Mouse (Mus musculus) neural tube, embryonic 14.5 days (tissue): ENCODE measurements around the gene Olig3. TPM values are rescaled to one million over a fixed set of nuclear protein-coding genes. Genes with fewer than 3 reads are reported as not detected.

ENCODE experiments used
- ATAC-seq: fragments of 200-750 bp; cut with Nextera tagmentation; 2 replicates; pipeline ENCODE4 v1.8.0; 2017; ENCODE audit warnings: low read depth, mild to moderate bottlenecking, moderate TSS enrichment, moderate library complexity
- H3K27ac ChIP-seq: fragments of 300-500 bp; sonication (generic); 2 replicates; pipeline ENCODE4 v1.5.1; 2014; ENCODE audit warnings: low read depth, mild to moderate bottlenecking, control low read depth, low read length, moderate library complexity, mixed read lengths
- H3K27me3 ChIP-seq: fragments of 300-500 bp; sonication (generic); 2 replicates; pipeline ENCODE4 v1.6.1; 2014; ENCODE audit warnings: low read length; ENCODE audit not compliant: control insufficient read depth, insufficient read depth
- H3K36me3 ChIP-seq: fragments of 300-500 bp; sonication (generic); 2 replicates; pipeline ENCODE4 v1.6.1; 2014; ENCODE audit warnings: low read length, mixed read lengths; ENCODE audit not compliant: control insufficient read depth, insufficient read depth
- H3K4me1 ChIP-seq: fragments of 300-500 bp; sonication (generic); 2 replicates; pipeline ENCODE4 v1.6.1; 2014; ENCODE audit warnings: low read length; ENCODE audit not compliant: control insufficient read depth, insufficient read depth
- H3K4me2 ChIP-seq: fragments of 300-500 bp; sonication (generic); 2 replicates; pipeline ENCODE4 v1.6.1; 2014; ENCODE audit warnings: mild to moderate bottlenecking, low read depth, low read length, control low read depth
- H3K4me3 ChIP-seq: fragments of 300-500 bp; sonication (generic); 2 replicates; pipeline ENCODE4 v1.5.1; 2014; ENCODE audit warnings: low read depth, low read length, control low read depth, mixed read lengths
- H3K9ac ChIP-seq: fragments of 300-500 bp; sonication (generic); replicated peaks from 2 replicates; pipeline ENCODE4 v1.6.1; 2014; ENCODE audit warnings: low read depth, mild to moderate bottlenecking, control low read depth, low read length, mixed read lengths
- H3K9me3 ChIP-seq: fragments of 300-500 bp; sonication (generic); 2 replicates; pipeline ENCODE4 v1.6.1; 2016; ENCODE audit warnings: low read length; ENCODE audit not compliant: control insufficient read depth
- WGBS: fragments of 180-500 bp; shearing (Covaris S2); extraction: QIAGEN DNeasy Blood & Tissue Kit; methylation state at CpG from one replicate; pipeline ENCODE4 v1.1.7; 2014; 5-methylcytosine and 5-hydroxymethylcytosine counted together
- polyA plus RNA-seq: library from polyadenylated mRNA; unstranded; fragments of >200 nt; fragmentation: Nextera tagmentation; extraction: Ambion mirVana; gene quantifications from 2 replicates; pipeline ENCODE4 v1.2.1, GENCODE M21; 2014

Gene Olig3
- polyA plus RNA-seq, 1 experiment from 2014 or later, result 15.9 TPM

DNA sequence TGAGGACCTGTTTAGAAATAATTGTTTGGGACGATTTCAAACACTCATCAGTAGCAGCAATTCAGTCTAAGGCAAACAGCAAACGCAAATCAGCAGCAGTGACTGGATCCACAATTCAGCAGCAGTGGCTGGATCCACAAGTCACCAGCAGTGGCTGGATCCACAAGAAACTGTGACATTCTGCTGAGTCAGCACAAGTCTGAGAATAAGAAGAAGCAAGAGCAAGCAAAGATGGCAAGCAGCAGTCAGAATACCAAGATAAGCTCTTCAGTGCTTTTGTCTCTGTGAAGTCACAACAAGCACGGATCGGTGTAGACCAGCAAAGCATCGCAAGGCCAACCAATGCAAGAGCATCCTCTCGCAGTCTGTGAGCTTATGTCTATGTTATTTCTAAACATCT, 12.3 kb upstream of the Olig3 start:
- Histone ChIP-seq H3K9ac (no peak overlapping the region), H3K4me3 (no peak overlapping the region), H3K36me3 (no peaks in the 10 kb centered on the region), H3K4me2 (no peak overlapping the region), H3K4me1 (no peaks in the 10 kb centered on the region), H3K27ac (no peak overlapping the region), H3K9me3 (no peaks in the 10 kb centered on the region), H3K27me3 (peaks cover 21% of the 10 kb centered on the region)
- no peak for ATAC-seq
- 91% methylated on average over 6 of the region's 6 CpGs for WGBS

DNA sequence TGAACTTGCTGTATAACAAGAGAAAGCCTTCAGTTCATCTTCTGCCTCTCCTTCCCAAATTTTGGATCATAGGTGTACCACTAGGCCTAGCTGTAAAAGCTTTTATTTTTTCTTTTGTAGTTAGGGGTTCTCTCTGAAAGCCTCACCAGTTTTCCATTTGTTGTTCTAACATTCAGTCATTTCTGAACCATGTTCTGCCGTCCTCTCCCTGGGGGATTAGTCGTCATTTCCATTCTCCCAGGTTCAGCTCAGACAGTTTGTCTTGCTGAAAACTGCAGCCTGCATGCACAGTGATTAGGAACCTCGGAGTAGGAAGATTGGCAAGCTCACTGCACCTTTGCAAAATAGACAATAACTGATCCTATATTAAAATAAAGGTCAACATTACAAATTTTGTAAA, 7.0 kb upstream of the Olig3 start:
- no peak overlapping the region for H3K4me3 ChIP-seq
- H3K9ac ChIP-seq, result no peak overlapping the region
- WGBS, result 44% methylated on average over 3 of the region's 3 CpGs
- H3K4me2 ChIP-seq, result no peak overlapping the region
- no peaks in the 10 kb centered on the region for H3K36me3 ChIP-seq
- no peaks in the 10 kb centered on the region for H3K9me3 ChIP-seq
- H3K4me1 ChIP-seq, result no peaks in the 10 kb centered on the region
- H3K27me3 ChIP-seq, result peaks cover 41% of the 10 kb centered on the region
- no peak for ATAC-seq
- H3K27ac ChIP-seq, result no peak overlapping the region

DNA sequence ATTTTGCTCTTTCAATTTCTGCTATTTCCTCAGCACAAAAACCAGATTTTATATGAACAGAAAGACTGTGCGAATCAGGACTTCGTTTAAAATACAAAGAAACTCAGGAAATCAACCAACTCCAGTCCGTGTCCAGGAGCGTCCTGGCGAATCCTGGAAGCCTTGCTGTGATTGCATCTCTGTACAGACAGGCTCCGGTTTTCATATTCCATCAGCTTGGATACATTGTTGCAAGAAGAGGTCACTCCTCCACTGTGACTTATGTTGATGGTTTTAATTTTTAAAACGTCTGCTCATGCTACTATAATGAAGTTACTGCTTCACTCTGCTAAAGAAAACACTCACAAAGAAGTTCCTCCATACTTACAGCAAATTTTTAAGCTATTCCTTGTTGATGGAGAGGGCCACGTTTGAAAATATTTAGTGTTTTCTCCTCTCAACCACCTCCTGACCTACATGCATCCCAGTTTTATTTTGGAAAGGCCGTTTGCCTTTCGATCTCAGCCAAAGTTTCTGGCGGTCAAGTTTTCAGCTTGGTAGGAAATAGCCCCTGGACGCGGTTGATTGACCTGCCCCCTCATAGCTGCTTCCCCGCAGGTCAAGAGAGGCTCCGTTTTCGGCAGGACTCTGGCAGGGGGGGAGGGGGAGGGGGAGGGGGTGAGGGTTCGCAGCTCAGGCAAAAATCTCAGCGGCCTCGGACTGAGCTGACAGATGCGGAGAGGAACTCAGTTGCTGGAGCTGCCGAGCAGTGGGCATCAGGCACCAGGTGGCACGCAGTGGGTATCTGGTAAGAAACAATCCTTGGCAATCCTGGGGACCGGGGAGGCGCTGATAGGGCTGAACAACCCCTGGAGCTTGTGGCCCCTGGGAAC, 4.1 kb upstream of the Olig3 start:
- no peak overlapping the region for H3K9ac ChIP-seq
- no peaks in the 10 kb centered on the region for H3K9me3 ChIP-seq
- 1% methylated on average over 24 of the region's 24 CpGs for WGBS
- H3K27ac ChIP-seq, result no peak overlapping the region
- no peaks in the 10 kb centered on the region for H3K4me1 ChIP-seq
- no peak overlapping the region for H3K4me3 ChIP-seq
- H3K36me3 ChIP-seq, result no peaks in the 10 kb centered on the region
- no peak overlapping the region for H3K4me2 ChIP-seq
- H3K27me3 ChIP-seq, result peaks cover 59% of the 10 kb centered on the region
- 0 out of 2 replicates have a peak, but pooled peaks have one; percentile 9 for ATAC-seq

DNA sequence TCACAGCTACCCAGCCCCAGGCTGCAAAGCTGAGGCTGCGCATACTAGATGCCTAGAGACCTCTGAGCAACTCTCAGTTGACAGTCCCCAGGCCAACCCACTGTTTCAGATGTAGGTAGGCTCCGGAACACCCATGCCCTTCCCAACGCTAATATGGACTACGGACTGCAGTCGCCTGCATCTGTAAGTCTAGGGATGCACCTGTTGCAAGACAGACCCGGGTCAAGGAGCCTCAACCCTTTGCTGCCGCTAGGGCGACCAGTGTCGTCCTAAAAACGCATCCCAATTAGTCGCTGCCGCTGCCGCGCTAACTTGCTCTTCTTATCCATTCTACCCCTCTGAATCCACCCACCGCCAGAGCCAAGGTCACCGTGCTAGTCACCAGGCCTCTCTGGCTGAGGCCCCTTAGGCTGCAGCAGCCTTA, 3.4 kb upstream of the Olig3 start:
- H3K4me3 ChIP-seq, result no peak overlapping the region

DNA sequence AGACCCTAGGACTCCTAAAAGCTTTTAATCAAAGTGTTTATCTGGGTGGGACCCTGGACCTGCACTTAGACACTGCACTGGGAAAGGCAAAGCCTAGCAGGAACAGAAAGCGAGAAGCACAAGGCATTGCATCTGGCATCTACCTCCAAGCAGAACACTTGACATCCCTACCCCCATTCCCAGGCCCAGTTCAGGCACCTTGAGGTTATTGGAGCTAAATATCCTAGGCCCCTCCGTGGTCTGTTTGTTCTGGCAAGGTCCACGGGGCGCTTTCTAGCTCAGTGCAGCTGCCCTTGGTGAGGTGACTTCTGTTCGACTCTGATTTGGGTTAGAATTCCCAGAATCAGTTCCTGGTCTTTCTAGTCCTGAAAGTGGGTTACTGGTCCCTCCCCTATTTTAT, 2.7 kb upstream of the Olig3 start:
- H3K4me3 ChIP-seq, result no peak overlapping the region
- H3K9me3 ChIP-seq, result no peaks in the 10 kb centered on the region
- peaks cover 67% of the 10 kb centered on the region for H3K27me3 ChIP-seq
- H3K9ac ChIP-seq, result no peak overlapping the region
- ATAC-seq, result no peak
- H3K4me2 ChIP-seq, result no peak overlapping the region
- no peak overlapping the region for H3K27ac ChIP-seq
- no peaks in the 10 kb centered on the region for H3K36me3 ChIP-seq
- WGBS, result 9% methylated on average over 5 of the region's 5 CpGs
- no peaks in the 10 kb centered on the region for H3K4me1 ChIP-seq

More for the DNA sequence above, 3.4 kb upstream of the Olig3 start:
- Histone ChIP-seq H3K4me1 (no peaks in the 10 kb centered on the region), H3K36me3 (no peaks in the 10 kb centered on the region), H3K9me3 (no peaks in the 10 kb centered on the region), H3K27ac (no peak overlapping the region), H3K9ac (no peak overlapping the region), H3K27me3 (peaks cover 65% of the 10 kb centered on the region), H3K4me2 (no peak overlapping the region)
- 1% methylated on average over 16 of the region's 16 CpGs for WGBS
- no peak for ATAC-seq

DNA sequence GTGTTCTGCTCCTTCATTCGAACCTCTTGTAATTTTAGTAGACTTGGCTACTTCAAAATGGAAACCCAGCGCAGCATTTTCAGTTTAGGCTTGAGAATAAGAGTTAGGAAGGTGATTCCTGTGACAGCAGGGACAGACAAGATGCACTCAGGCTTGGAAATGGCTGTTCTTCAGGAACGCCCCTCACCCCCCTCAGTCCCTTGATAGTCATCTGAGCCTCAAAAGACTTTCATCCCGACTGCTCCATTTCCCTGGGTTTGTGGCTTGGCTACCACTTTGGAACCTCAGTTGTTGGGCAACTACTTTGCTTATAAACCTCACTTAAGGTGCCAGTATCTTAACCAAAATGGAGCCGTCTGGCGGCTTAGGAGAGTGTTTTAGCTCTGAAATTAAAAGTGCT, 2.2 kb upstream of the Olig3 start:
- H3K27me3 ChIP-seq, result peaks cover 72% of the 10 kb centered on the region
- no peak overlapping the region for H3K27ac ChIP-seq
- H3K4me1 ChIP-seq, result no peaks in the 10 kb centered on the region
- no peak overlapping the region for H3K9ac ChIP-seq
- 7% methylated on average over 6 of the region's 6 CpGs for whole genome bisulfite sequencing
- H3K9me3 ChIP-seq, result no peaks in the 10 kb centered on the region
- no peak overlapping the region for H3K4me3 ChIP-seq
- H3K4me2 ChIP-seq, result no peak overlapping the region
- no peak for ATAC-seq
- H3K36me3 ChIP-seq, result no peaks in the 10 kb centered on the region

DNA sequence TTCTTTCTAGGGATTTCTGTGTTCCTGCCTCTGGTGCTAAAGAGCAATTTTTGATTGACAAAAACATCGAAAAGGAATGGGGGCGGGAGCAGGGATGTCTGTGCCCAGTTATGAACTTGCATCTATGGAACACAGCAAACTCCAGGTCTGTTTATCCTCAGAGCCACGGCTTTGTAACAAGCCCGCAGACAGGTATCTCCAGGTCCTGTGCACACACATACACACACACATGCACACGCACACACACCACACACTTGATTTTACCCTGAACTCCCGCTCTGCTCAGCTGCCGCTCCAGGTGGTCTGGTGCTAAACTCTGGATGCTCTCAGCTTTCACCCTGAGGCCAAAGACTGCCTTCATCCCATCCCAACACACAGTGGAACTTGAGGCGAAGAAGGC, 1.3 kb upstream of the Olig3 start:
- no peak for ATAC-seq
- 11% methylated on average over 8 of the region's 8 CpGs for WGBS
- Histone ChIP-seq H3K9ac (no peak overlapping the region), H3K27ac (no peak overlapping the region), H3K27me3 (peaks cover 74% of the 10 kb centered on the region), H3K4me3 (no peak overlapping the region), H3K4me2 (no peak overlapping the region), H3K36me3 (no peaks in the 10 kb centered on the region), H3K4me1 (no peaks in the 10 kb centered on the region), H3K9me3 (no peaks in the 10 kb centered on the region)

DNA sequence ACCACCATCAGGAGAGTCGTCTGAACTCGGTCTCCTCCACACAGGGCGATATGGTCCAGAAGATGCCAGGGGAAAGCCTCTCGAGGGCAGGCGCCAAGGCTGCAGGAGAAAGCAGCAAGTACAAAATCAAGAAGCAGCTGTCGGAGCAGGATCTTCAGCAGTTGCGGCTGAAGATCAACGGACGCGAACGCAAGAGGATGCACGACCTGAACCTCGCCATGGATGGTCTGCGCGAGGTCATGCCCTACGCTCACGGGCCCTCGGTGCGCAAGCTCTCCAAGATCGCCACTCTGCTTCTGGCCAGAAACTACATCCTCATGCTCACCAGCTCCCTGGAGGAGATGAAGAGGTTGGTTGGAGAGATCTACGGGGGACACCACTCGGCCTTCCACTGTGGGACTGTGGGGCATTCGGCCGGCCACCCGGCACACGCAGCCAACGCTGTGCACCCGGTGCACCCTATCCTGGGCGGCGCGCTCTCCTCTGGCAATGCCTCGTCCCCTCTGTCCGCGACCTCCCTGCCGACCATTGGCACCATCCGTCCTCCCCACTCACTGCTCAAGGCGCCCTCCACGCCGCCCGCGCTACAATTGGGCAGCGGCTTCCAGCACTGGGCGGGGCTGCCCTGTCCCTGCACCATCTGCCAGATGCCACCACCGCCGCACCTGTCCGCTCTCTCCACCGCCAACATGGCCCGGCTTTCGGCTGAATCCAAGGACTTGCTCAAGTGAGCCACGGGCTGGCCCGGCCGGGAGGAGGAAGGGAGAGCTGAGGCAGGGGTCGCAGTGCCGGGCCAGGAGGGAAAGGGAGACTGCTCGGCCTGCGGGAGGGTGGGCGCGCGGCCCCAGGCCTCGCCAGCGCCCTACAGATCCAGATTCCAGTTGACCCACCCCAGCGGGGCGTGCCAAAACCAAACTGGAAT, 648 bp downstream of the Olig3 start:
- H3K4me1 ChIP-seq, result no peaks in the 10 kb centered on the region
- no peaks in the 10 kb centered on the region for H3K36me3 ChIP-seq
- no peaks in the 10 kb centered on the region for H3K9me3 ChIP-seq
- peak; percentile 57; the same call in 1 of the 2 replicates for ATAC-seq
- peak overlapping the region; percentile 19; the same call in 1 of the 2 replicates for H3K27ac ChIP-seq
- H3K9ac ChIP-seq, result peak overlapping the region; percentile 13
- peak overlapping the region; percentile 28 for H3K4me2 ChIP-seq
- peak overlapping the region; percentile 26 for H3K4me3 ChIP-seq
- peaks cover 82% of the 10 kb centered on the region for H3K27me3 ChIP-seq
- under 1% methylated on average over 63 of the region's 63 CpGs for WGBS

DNA sequence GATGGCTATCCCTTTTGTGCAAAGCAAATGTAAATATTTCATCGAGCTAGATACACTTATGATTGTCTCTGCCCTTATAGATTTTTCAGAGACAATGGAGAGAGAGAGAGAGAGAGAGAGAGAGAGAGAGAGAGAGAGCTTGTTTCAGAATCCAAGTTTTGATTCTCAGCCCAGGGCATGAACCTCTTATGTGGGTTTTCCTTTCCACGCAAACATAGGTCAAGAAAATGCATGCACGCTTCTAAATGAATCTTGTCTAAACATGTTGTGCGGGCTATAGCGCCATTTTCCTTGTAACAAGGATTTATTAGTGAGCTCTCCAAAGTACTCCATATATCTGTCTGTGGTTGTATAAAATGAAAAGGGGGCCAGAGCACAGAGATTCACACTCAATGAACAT, 1.5 kb downstream of the Olig3 start:
- H3K4me1 ChIP-seq, result no peaks in the 10 kb centered on the region
- no peak overlapping the region for H3K27ac ChIP-seq

More for the DNA sequence above, 1.5 kb downstream of the Olig3 start:
- Histone ChIP-seq H3K4me2 (no peak overlapping the region), H3K9ac (no peak overlapping the region), H3K9me3 (no peaks in the 10 kb centered on the region), H3K36me3 (no peaks in the 10 kb centered on the region), H3K27me3 (peaks cover 82% of the 10 kb centered on the region), H3K4me3 (peak overlapping the region; percentile 26; the same call in 1 of the 2 replicates)
- ATAC-seq, result no peak
- WGBS, result 13% methylated on average over 5 of the region's 5 CpGs
